Mouse (Mus musculus): ENCODE measurements around the gene Auh. TPM values are rescaled to one million over a fixed set of nuclear protein-coding genes. Genes with fewer than 3 reads are reported as not detected.
A peak's percentile ranks its signal among the peaks of the same experiment; 100 is the strongest.

Auh gene
- polyA plus RNA-seq (2015; fragmentation: Nextera tagmentation; extraction: Ambion mirVana): 59.2 and 61.5 TPM in 2 replicates

DNA sequence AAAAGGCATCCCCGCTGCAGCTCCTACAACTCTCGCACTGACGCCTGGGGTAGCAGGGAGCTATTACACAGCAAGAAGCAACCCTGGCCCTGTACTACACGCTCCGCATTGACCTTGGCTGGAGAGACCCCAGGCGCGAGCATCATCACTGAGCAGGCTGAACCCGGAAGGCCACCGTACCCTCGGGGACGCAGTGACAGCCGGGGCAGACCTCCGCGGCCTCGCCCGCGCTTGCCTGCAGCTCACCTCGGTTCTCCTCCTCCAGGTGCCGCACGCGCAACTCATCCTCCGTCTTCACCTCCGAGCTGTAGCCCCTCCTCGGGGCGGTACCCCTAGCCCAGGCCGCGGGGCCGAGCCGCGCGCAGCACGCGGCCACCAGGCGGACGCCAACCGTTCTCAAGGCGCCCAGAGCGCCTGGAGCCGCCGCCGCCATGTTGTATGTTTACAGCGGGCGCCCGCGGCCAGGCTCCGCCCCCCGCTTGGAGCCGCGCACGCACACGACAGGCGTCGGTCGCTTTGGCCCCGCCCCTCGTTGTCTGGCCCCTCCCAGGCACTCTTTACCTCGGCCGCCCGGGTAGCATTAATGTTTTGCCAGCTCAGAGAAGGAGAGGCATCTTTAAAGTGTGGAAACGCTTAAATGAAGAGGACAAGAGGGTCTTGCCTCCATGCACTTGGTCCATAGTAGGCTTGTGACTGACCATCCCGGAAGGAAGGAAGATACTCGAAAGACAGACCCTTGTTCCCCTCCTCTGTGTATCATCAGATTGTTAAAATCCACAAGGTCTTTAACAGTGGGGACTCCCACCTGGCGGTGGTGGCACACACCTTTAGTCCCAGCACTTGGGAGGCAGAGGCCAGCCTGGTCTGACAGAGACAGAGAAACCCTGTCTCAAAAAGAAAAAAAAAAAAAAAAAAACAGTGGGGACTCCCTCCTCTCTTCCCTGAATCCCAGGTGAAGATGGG is at the start of gene Auh:
Auh (minus strand) TSS at position 473 of the 963 bp plus-strand sequence.
- Histone ChIP-seq H3K4me1 (peaks cover 24% of the 10 kb centered on the region), H3K9ac (peak within 1 kb of the TSS; percentile 74), H3K4me3 (peak within 1 kb of the TSS; percentile 77), H3K36me3 (replicated peaks) (no peaks in the 10 kb centered on the region), H3K4me2 (peak within 1 kb of the TSS; percentile 61), H3K27ac (peak within 1 kb of the TSS; percentile 88), H3K9me3 (no peaks in the 10 kb centered on the region), H3K27me3 (replicated peaks) (no peaks in the 10 kb centered on the region)
- under 1% methylated on average over 63 of the region's 63 CpGs for whole genome bisulfite sequencing
- peak; percentile 97 for ATAC-seq (replicated peaks)

DNA sequence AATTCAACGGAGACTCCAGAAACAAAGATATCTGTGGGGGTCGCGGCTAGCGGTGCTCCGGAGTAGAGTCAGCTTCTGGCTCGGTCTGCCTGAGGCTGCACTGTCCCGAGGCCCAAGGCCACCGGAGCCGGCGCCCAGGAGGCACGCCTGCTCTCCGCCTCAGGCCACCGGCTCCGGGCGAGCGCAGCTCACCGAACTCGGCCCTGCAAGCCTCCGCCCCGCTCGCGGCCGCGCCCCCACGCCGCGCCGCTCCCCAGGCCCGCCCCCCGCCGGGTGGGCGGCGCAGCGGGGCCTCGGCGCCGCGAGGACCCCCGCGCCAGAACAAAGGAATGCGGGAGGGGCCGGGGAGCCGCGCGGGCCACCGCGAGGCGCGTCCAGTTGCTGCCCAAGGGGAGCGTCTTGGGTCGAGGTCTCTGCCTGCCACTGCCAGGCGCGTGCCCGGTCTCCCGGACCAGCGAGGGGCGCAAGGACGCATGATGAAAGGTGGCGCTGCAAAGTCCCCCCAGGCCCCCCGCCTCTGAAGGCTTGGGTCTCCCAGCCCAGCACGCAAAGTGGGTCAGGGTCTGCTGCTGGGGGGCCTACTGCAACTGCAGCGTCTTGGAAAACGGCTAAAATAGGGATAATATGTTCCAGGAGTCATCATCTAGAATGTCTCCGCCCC is 49.0 kb upstream of the Auh start:
- 1% methylated on average over 42 of the region's 64 CpGs for WGBS
- peak overlapping the region; percentile 77 for H3K9ac ChIP-seq
- H3K27ac ChIP-seq: peak overlapping the region; percentile 95
- H3K4me2 ChIP-seq: peak overlapping the region; percentile 91
- H3K27me3 ChIP-seq (replicated peaks): no peaks in the 10 kb centered on the region
- H3K4me1 ChIP-seq: peaks cover 38% of the 10 kb centered on the region
- H3K4me3 ChIP-seq: peak overlapping the region; percentile 96
- 0 out of 2 replicates have a peak, but pooled peaks have one; percentile 13 for ATAC-seq (replicated peaks)
- no peaks in the 10 kb centered on the region for H3K9me3 ChIP-seq
- no peaks in the 10 kb centered on the region for H3K36me3 ChIP-seq (replicated peaks)

DNA sequence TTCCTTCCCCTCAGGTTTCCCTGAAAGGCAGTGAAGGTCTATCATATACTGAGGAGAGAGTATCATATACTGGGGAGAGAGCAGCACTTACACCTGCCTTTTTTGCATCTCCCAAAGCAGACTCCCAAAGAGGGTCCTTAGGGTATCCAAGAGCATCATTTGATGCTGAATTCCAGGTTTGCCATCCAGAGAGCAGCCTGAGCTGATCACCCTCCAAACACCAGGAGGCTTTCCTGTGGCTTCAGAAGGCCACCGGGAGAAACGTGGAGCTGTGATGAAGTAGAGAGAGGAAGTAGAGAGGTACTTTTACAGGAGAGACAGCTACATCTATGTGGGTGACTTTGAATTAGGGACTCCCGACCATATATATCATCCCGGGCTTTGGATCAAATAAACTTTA is 48.3 kb upstream of the Auh start:
- Histone ChIP-seq H3K27me3 (replicated peaks) (no peaks in the 10 kb centered on the region), H3K4me2 (peak overlapping the region; percentile 91), H3K4me1 (peaks cover 38% of the 10 kb centered on the region), H3K9ac (peak overlapping the region; percentile 77; the same call in 1 of the 2 replicates), H3K36me3 (replicated peaks) (no peaks in the 10 kb centered on the region), H3K4me3 (peak overlapping the region; percentile 96), H3K27ac (peak overlapping the region; percentile 95), H3K9me3 (no peaks in the 10 kb centered on the region)
- 20% methylated on average over 4 of the region's 4 CpGs for WGBS
- ATAC-seq (replicated peaks): no peak

DNA sequence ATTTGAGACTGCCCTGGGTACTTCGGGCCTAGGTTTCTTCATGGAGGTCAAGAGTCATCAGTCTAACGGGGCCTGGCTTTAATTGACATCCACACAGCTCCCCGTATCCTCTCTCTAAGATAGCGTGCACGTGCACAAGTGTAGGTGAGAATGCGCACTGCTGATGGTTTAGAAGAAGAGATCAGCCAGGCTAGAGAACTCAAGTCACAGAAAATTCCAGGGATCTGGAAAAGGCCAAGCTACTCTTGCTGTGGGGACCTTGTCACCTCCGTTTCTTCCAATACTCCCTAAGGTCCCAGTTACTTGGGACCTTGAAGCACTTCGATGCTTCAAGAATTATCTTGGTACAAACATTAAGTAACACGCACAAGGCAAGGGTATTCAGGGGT is 47.7 kb upstream of the Auh start:
- H3K4me2 ChIP-seq: peak overlapping the region; percentile 91
- no peaks in the 10 kb centered on the region for H3K36me3 ChIP-seq (replicated peaks)
- peaks cover 33% of the 10 kb centered on the region for H3K4me1 ChIP-seq
- H3K4me3 ChIP-seq: peak overlapping the region; percentile 96
- peak overlapping the region; percentile 95; the same call in 1 of the 2 replicates for H3K27ac ChIP-seq
- H3K9ac ChIP-seq: peak overlapping the region; percentile 77; the same call in 1 of the 2 replicates
- ATAC-seq (replicated peaks): no peak
- 74% methylated on average over 9 of the region's 9 CpGs for WGBS
- H3K27me3 ChIP-seq (replicated peaks): no peaks in the 10 kb centered on the region
- H3K9me3 ChIP-seq: no peaks in the 10 kb centered on the region

DNA sequence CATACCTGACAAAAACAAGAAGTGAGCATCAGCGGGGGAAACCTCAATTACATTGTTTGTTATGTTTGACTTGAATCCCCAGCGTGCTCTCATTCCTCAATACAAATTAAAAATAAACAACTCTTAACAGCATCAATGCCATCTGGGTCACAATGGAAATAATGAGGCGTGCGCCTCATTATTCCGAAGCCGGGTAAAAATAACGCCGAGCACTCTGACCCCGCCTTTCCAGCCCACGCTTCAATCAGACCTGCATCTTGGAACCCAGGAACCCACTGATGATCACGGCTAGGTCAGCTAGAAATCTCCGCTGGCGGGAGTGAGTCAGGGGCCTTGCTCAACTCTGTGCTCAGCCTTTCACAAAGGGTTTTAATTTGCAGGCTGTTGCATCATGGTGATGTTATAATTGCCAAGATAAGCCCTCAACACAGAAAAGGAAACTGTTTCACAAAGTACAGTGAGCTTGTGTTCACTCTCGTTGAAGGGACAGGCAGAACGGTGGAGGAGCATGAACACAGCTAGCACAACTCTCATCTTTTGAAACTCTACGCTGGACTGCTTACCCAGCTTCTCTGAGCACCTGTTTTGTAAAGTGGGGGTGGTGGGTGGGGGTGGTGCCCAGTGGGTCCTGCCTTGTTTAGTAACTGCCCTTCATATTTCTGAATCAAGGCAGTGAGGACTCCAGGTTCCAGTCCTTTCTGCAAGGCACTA is 47.2 kb upstream of the Auh start:
- WGBS: 33% methylated on average over 16 of the region's 16 CpGs
- Histone ChIP-seq H3K36me3 (replicated peaks) (no peaks in the 10 kb centered on the region), H3K9ac (no peak overlapping the region), H3K27me3 (replicated peaks) (no peaks in the 10 kb centered on the region), H3K4me3 (no peak overlapping the region), H3K4me1 (peaks cover 27% of the 10 kb centered on the region), H3K9me3 (no peaks in the 10 kb centered on the region), H3K27ac (no peak overlapping the region), H3K4me2 (peak overlapping the region; percentile 91)
- no peak for ATAC-seq (replicated peaks)

DNA sequence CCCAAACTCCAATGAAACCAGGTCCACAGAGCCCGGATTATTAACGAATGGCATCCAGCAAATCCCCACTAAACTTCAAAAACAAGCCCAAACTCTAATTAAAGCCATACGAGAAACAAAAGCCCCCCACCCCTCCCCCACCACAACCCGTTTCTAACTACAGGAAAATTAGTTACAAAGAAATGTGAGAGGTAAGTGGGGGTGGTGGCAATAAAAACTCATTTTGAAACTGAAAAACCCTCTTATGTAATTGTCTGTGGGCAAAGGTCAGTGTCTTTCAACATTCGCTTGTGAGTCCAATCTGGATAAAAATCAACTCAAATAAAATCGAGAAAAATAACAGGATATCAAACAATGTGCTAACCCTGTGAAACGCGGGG is 46.6 kb upstream of the Auh start:
- WGBS: 40% methylated on average over 8 of the region's 8 CpGs

DNA sequence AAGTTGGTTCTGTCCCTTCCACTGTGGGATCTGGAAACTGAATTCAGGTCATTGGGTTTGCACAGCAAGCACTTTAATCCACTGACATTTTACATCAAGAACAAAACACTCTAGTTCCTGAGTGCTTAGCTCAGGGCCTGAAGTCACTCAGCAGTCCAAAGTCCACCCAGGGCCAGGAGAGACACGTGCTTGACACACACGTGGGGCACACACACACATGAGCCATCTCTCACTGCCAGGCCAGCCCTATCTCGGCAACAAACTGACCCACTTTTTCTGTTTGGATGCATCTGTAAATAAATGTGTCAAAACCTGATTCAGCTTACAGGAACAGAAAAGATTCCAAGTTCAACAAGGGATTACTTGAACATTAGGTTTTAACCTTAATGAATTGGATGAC is 45.2 kb upstream of the Auh start:
- Histone ChIP-seq H3K36me3 (replicated peaks) (no peaks in the 10 kb centered on the region), H3K9ac (no peak overlapping the region), H3K4me1 (peaks cover 24% of the 10 kb centered on the region), H3K9me3 (no peaks in the 10 kb centered on the region), H3K4me3 (no peak overlapping the region), H3K27ac (no peak overlapping the region), H3K27me3 (replicated peaks) (no peaks in the 10 kb centered on the region), H3K4me2 (no peak overlapping the region)
- 69% methylated on average over 3 of the region's 3 CpGs for WGBS
- no peak for ATAC-seq (replicated peaks)

More for the DNA sequence above, 46.6 kb upstream of the Auh start:
- Histone ChIP-seq H3K4me2 (peak overlapping the region; percentile 91), H3K36me3 (replicated peaks) (no peaks in the 10 kb centered on the region), H3K27me3 (replicated peaks) (no peaks in the 10 kb centered on the region), H3K9me3 (no peaks in the 10 kb centered on the region), H3K4me1 (peaks cover 24% of the 10 kb centered on the region), H3K9ac (no peak overlapping the region), H3K4me3 (no peak overlapping the region), H3K27ac (no peak overlapping the region)
- no peak for ATAC-seq (replicated peaks)

DNA sequence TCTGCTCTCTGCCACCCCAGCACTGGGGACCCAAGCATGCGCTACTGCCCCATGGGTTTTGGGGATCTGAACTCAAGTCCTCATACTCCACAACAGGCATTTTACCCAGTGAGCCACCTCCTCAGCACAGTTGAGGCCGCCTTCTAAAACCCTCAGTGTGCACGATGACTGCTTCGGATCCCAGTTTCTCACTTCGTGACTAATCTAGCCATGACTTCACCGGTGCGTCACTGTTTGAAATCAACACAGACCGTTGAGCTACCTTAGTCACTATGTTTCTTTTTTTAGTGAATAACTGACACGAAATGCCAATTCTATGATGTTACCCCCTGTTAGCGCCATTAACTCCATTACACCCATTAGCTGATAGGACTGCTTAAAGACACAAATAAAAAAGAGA is 43.9 kb upstream of the Auh start:
- Histone ChIP-seq H3K4me1 (peaks cover 24% of the 10 kb centered on the region), H3K36me3 (replicated peaks) (no peaks in the 10 kb centered on the region), H3K27ac (no peak overlapping the region), H3K27me3 (replicated peaks) (no peaks in the 10 kb centered on the region), H3K9me3 (no peaks in the 10 kb centered on the region), H3K9ac (no peak overlapping the region), H3K4me3 (no peak overlapping the region), H3K4me2 (no peak overlapping the region)
- WGBS: 96% methylated on average over 10 of the region's 10 CpGs
- ATAC-seq (replicated peaks): no peak

DNA sequence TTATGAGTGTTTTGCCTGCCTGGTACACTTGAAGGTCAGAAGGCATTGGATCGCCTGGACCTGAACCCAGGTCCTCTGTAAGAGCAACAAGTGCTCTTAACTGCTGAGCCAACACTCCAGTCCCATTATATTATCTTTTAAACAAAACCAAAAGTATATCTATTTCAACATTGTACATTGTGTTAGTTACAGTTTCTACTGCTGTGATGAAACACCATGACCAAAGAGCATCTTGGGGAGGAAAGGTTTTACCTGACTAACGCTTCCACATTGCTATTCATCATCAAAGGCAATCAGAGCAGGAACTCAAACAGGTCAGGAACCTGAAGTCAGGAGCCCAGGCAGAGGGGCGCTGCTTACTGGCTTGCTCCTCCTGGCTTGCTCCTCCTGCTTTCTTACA is 43.1 kb upstream of the Auh start:
- no peak overlapping the region for H3K9ac ChIP-seq
- WGBS: 95% methylated on average over 3 of the region's 3 CpGs
- ATAC-seq (replicated peaks): no peak
- H3K27ac ChIP-seq: no peak overlapping the region
- no peak overlapping the region for H3K4me2 ChIP-seq
- peaks cover 3% of the 10 kb centered on the region; the same call in 1 of the 2 replicates for H3K36me3 ChIP-seq (replicated peaks)
- peaks cover 22% of the 10 kb centered on the region for H3K4me1 ChIP-seq
- no peak overlapping the region for H3K4me3 ChIP-seq
- H3K27me3 ChIP-seq (replicated peaks): no peaks in the 10 kb centered on the region
- H3K9me3 ChIP-seq: no peaks in the 10 kb centered on the region

DNA sequence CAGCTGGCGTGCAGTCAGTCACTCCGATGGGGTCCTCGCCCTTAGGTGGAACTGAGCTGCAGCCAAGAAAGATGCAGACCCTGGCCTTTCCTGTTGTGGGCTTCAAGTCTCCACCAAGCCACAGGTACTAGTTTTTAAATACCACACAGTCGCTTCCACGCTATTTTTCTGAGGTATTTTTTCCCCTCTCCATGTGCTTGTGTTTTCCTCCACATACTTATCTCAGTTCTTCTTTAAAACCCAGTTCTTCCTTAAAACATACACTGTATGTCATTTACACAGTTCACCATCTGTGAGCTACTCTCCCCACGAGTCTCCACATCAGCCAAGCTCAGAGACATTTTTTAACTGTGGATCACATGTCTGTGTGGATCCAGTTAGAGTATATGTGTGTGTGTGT is 41.4 kb upstream of the Auh start:
- no peaks in the 10 kb centered on the region for H3K9me3 ChIP-seq
- 94% methylated on average over 6 of the region's 6 CpGs for WGBS
- no peaks in the 10 kb centered on the region for H3K27me3 ChIP-seq (replicated peaks)
- no peak overlapping the region for H3K4me2 ChIP-seq
- no peak for ATAC-seq (replicated peaks)
- H3K4me1 ChIP-seq: peaks cover 4% of the 10 kb centered on the region
- peaks cover 14% of the 10 kb centered on the region; the same call in 1 of the 2 replicates for H3K36me3 ChIP-seq (replicated peaks)
- no peak overlapping the region for H3K9ac ChIP-seq
- H3K27ac ChIP-seq: no peak overlapping the region
- no peak overlapping the region for H3K4me3 ChIP-seq

DNA sequence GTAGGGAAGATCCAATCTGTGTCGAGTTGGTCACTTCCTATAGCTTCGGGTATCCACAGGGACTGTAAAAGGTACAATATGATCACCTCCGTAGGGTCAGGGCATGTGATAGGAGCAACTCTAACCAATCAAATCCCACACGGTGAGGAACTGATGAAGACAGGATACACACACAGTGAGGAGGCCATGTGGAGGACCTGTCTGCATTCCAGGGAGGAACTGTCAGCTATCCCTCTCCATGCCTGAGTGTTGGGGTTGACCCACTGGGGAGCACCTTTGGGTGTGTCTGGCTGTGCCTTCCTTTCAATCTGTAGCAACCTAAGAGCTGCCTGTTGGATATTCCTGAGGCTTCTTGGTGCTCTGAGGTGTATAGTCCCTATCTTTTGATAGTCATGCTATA is 33.4 kb upstream of the Auh start:
- ATAC-seq (replicated peaks): no peak

DNA sequence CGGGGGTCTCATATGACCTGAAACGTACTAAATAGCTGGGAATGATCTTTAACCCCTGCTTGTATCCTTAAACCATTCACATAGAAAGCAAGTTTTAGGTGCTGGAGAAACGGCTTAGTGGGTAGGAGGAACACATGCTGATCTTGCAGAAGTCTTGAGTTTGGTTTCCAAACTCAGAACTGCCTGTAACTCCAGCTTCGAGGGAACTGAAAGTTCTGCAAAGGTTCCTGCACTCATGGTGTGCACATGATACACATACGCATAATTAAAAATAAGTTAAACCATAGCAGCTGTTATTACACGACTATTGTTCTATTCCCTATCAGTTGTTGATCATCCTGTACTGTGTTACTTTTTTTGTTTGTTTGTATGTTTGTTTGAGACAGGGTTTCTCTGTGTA is 32.9 kb upstream of the Auh start:
- H3K4me1 ChIP-seq: no peaks in the 10 kb centered on the region
- peaks cover 20% of the 10 kb centered on the region; the same call in 1 of the 2 replicates for H3K36me3 ChIP-seq (replicated peaks)
- no peak overlapping the region for H3K4me3 ChIP-seq
- H3K27ac ChIP-seq: no peak overlapping the region
- 88% methylated on average over 6 of the region's 6 CpGs for WGBS
- H3K4me2 ChIP-seq: no peak overlapping the region
- H3K27me3 ChIP-seq (replicated peaks): no peaks in the 10 kb centered on the region
- H3K9ac ChIP-seq: no peak overlapping the region
- H3K9me3 ChIP-seq: no peaks in the 10 kb centered on the region; the same call in 1 of the 2 replicates
- ATAC-seq (replicated peaks): no peak

More for the DNA sequence above, 33.4 kb upstream of the Auh start:
- Histone ChIP-seq H3K9me3 (no peaks in the 10 kb centered on the region; the same call in 1 of the 2 replicates), H3K36me3 (replicated peaks) (peaks cover 26% of the 10 kb centered on the region; the same call in 1 of the 2 replicates), H3K27me3 (replicated peaks) (no peaks in the 10 kb centered on the region), H3K27ac (no peak overlapping the region), H3K4me1 (no peaks in the 10 kb centered on the region), H3K4me2 (no peak overlapping the region), H3K9ac (no peak overlapping the region), H3K4me3 (no peak overlapping the region)
- 95% methylated on average over 4 of the region's 4 CpGs for WGBS

All from midbrain, embryonic 15.5 days (tissue).